Mouse (Mus musculus) forebrain, embryonic 12.5 days (tissue): ENCODE results near the gene Abcf2. TPM values are rescaled to one million over a fixed set of nuclear protein-coding genes. Genes with fewer than 3 reads are reported as not detected.
A peak's percentile ranks its signal among the peaks of the same experiment; 100 is the strongest.

Experiments used
- ATAC-seq: fragments of 200-750 bp; cut with Nextera tagmentation; 2 replicates; pipeline ENCODE4 v1.8.0; 2017; ENCODE audit warnings: moderate TSS enrichment; ENCODE audit not compliant: low FRiP score
- H3K27ac ChIP-seq: fragments of 300-500 bp; sonication (generic); 2 replicates; pipeline ENCODE4 v1.5.1; 2016; ENCODE audit warnings: mild to moderate bottlenecking
- H3K27me3 ChIP-seq: fragments of 300-500 bp; sonication (generic); 2 replicates; pipeline ENCODE4 v1.6.1; 2016; ENCODE audit warnings: mild to moderate bottlenecking
- H3K36me3 ChIP-seq: fragments of 300-500 bp; sonication (generic); replicated peaks from 2 replicates; pipeline ENCODE4 v1.6.1; 2016; ENCODE audit warnings: mild to moderate bottlenecking
- H3K4me1 ChIP-seq: fragments of 300-500 bp; sonication (generic); 2 replicates; pipeline ENCODE4 v1.6.1; 2016
- H3K4me2 ChIP-seq: fragments of 300-500 bp; sonication (generic); 2 replicates; pipeline ENCODE4 v1.6.1; 2016; ENCODE audit warnings: mild to moderate bottlenecking, moderate library complexity
- H3K4me3 ChIP-seq: fragments of 300-500 bp; sonication (generic); replicated peaks from 2 replicates; pipeline ENCODE4 v1.5.1; 2016; ENCODE audit warnings: mild to moderate bottlenecking
- H3K9ac ChIP-seq: fragments of 300-500 bp; sonication (generic); 2 replicates; pipeline ENCODE4 v1.6.1; 2016; ENCODE audit warnings: mild to moderate bottlenecking
- H3K9me3 ChIP-seq: fragments of 300-500 bp; sonication (generic); 2 replicates; pipeline ENCODE4 v1.6.1; 2016
- WGBS: fragments of 180-500 bp; shearing (Covaris S2); methylation state at CpG from one replicate; pipeline ENCODE4 v1.1.7; 2016; 5-methylcytosine and 5-hydroxymethylcytosine counted together
- polyA plus RNA-seq: library from polyadenylated mRNA; unstranded; fragments of >200 nt; fragmentation: Nextera tagmentation; extraction: Ambion mirVana; gene quantifications from 2 replicates; pipeline ENCODE4 v1.2.1, GENCODE M21; 2016

Abcf2 gene
- polyA plus RNA-seq, 1 experiment from 2014 or later = 142 TPM

DNA sequence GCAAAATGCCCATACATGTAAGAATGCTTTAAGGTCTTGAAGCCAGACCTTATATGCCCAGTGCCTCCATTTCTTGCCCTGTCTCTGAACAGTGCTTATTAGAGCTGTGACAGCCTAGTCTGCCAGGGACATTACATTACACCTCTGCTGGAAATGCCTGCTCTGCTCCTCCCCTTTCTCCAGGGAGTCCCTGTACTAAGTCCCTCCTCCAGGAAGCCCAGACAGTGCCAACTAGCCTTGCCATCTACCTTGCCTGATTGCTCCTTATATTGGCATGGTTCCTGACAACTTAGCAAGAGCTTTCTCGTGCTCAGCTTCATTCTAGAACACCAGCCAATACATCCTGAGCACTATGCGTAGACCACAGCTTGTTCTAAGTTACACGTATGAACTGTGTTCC is 41.5 kb downstream of the Abcf2 start:
- Histone ChIP-seq H3K4me1 (peaks cover 8% of the 10 kb centered on the region; the same call in 1 of the 2 replicates), H3K4me2 (no peak overlapping the region), H3K27me3 (peaks cover 40% of the 10 kb centered on the region), H3K36me3 (no peaks in the 10 kb centered on the region), H3K9ac (no peak overlapping the region), H3K9me3 (no peaks in the 10 kb centered on the region), H3K27ac (no peak overlapping the region), H3K4me3 (no peak overlapping the region)
- ATAC-seq = no peak
- WGBS = 89% methylated on average over 3 of the region's 3 CpGs

DNA sequence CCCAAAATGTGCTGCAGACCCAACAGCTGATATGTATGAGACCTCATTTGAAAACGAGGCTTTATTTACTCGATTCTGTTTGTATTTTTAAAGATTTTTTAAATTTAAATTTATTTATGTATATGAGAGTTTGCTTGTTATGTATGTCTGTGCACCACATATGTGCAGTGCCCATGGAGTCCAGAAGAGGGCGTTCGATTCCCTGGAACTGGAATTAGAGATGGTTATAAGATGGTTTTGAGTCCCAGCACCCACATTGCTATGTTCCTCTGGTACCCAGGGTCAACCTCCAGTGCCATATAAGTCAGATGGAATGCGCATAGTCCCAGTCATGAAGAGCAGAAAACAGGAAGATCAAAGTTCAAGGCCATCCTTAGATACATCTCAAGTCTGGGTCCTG is 43.0 kb downstream of the Abcf2 start:
- 61% methylated on average over 5 of the region's 5 CpGs for WGBS
- ATAC-seq = no peak
- Histone ChIP-seq H3K9ac (no peak overlapping the region), H3K27me3 (peaks cover 49% of the 10 kb centered on the region), H3K4me2 (no peak overlapping the region), H3K27ac (no peak overlapping the region), H3K4me3 (no peak overlapping the region), H3K4me1 (peaks cover 5% of the 10 kb centered on the region; the same call in 1 of the 2 replicates), H3K9me3 (no peaks in the 10 kb centered on the region), H3K36me3 (no peaks in the 10 kb centered on the region)

DNA sequence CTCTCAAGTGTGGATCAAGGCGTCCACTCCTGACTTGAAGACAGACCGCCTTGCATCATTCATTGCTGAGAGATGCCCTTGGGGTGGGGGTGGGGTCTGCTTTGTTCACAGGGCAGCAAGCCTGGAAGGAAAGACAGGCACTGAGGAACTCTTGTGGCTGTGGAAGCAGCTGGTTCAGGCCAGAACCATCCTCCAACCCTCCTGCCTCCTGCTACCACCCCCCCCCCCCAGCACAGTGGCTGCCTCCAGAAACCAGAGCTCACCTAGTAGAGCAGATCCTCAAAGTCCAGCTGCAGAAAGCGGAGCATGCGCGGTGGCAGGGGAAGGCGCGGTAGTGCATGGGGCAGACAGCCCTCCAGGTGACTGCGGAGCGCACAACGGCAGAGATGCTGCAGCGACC is 43.9 kb downstream of the Abcf2 start:
- H3K4me2 ChIP-seq = no peak overlapping the region
- ATAC-seq = no peak
- H3K4me3 ChIP-seq = no peak overlapping the region
- H3K27me3 ChIP-seq = peaks cover 58% of the 10 kb centered on the region
- H3K27ac ChIP-seq = no peak overlapping the region
- no peaks in the 10 kb centered on the region for H3K9me3 ChIP-seq
- no peaks in the 10 kb centered on the region for H3K36me3 ChIP-seq
- peaks cover 5% of the 10 kb centered on the region; the same call in 1 of the 2 replicates for H3K4me1 ChIP-seq
- no peak overlapping the region for H3K9ac ChIP-seq
- WGBS = 60% methylated on average over 11 of the region's 11 CpGs

DNA sequence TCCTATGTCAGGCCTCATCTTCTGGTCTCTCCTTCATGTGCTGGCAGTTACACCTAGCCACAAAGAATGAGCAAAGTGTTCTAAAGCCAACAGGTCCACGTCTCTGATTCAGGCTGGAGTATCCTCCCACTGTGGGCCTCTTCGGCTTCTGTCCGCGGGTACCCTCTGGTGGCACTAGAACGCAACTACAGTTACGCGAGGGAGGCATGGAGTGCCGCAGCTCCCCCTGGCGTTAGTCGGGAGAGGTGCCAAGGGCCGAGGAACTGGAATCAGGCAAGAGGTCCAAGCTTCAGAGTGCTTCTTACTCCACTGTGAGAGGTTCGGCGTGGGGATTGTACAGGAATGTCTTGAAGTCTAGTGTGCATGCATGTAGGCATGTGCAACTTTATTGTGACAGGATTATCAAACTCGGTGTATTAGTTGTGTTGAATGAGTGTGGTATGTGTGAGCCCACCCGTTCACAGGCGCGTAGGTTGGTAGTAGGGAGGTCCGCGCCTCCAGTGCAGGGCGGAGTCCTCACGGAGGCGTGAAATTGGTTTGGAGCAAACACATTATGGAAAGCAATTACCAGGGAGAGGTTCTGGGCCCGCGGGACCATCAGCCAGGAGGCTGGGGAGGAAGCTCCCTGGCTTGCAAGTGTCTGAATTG is 47.1 kb downstream of the Abcf2 start:
- Histone ChIP-seq H3K4me2 (no peak overlapping the region), H3K36me3 (no peaks in the 10 kb centered on the region), H3K4me1 (peaks cover 19% of the 10 kb centered on the region), H3K9me3 (no peaks in the 10 kb centered on the region), H3K27ac (no peak overlapping the region), H3K4me3 (no peak overlapping the region), H3K27me3 (peaks cover 91% of the 10 kb centered on the region), H3K9ac (no peak overlapping the region)
- WGBS = 20% methylated on average over 24 of the region's 24 CpGs
- peak; percentile 59 for ATAC-seq

DNA sequence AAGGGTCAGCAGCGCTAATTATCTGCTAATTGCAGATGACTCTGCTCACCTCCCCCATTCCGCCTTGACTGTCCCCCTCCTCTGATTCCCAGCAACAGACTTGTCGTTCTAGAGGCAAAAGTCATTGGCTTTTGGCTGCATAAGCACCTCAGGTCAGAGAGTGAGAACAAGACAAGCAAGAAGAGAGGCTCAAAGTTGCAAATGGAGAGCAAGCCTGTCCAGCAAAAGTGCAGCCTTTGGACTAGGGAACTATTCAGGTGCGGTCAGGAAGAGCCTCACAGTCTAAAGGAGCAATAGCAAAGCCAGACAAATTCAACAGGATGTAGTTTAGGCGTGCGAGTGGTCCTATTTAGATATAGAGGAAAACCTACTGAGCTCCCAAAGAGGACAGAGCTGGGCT is 49.5 kb downstream of the Abcf2 start:
- H3K9me3 ChIP-seq = no peaks in the 10 kb centered on the region
- no peak for ATAC-seq
- no peak overlapping the region for H3K4me2 ChIP-seq
- H3K27ac ChIP-seq = no peak overlapping the region
- peaks cover 98% of the 10 kb centered on the region for H3K27me3 ChIP-seq
- H3K4me1 ChIP-seq = peaks cover 19% of the 10 kb centered on the region
- no peaks in the 10 kb centered on the region for H3K36me3 ChIP-seq
- no peak overlapping the region for H3K9ac ChIP-seq
- WGBS = 10% methylated on average over 6 of the region's 6 CpGs
- no peak overlapping the region for H3K4me3 ChIP-seq

DNA sequence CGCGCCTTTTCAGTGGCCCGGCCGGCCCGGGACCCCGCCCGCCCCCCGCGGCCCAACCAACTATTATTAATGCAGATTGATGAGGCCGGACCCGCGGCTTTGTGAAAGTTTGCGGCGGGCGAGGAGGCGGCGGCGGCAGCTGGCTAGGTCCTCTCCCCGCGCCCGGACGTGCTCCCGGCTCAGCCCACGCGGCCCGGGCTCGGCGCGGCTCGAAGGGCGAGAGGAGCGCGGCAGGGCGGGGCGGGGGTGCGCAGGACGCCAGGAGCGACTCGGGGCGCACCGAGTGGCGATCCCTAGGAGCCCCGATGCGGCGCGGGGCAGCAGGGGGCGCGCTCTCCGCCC is 50.4 kb downstream of the Abcf2 start, which contains the start of gene Gbx1:
TSS of gene Gbx1 (minus strand) at position 314 of the 342 bp plus-strand sequence.
- peak within 1 kb of the TSS; percentile 19; the same call in 1 of the 2 replicates for H3K27ac ChIP-seq
- H3K36me3 ChIP-seq = no peaks in the 10 kb centered on the region
- WGBS = under 1% methylated on average over 37 of the region's 49 CpGs
- peak; percentile 44; the same call in 1 of the 2 replicates for ATAC-seq
- H3K4me1 ChIP-seq = peaks cover 19% of the 10 kb centered on the region
- peaks cover 97% of the 10 kb centered on the region for H3K27me3 ChIP-seq
- no peaks in the 10 kb centered on the region for H3K9me3 ChIP-seq
- H3K9ac ChIP-seq = peak within 1 kb of the TSS; percentile 56
- peak within 1 kb of the TSS; percentile 50 for H3K4me3 ChIP-seq
- peak within 1 kb of the TSS; percentile 66 for H3K4me2 ChIP-seq

DNA sequence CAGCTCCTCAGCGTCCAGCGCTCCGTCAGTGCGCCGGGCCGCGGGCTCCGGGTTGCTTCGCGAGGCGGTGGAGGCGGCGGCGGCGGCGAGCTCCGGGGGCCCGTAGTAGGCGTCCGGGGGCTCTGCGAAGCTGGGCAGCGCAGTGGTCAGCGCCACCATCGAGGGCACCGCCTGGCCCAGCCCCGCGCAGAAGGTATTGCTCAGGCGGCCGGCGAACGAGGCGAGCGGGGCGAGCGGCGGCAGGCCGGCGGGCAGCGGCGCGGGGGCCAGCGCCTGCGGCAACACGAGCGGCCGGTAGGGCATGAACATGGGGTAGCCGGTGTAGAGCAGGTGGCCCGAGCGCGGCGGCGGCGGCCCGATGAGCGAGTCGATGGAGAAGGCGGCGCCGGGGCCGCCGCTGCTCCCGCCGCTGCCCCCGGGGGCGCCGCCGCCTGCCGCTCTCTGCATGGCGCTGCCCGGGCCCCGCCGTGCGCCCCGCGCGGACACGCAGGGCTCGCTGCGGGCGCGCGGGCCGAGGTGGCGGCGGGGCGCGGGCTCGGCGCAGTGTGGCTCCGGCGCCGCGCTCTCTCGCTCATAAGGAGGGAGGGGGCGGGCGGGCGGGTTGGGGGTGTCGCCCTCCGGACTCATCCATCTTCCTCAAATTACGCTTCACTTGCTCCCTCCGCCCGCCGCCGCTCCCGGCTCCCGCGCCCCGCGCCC is 50.9 kb downstream of the Abcf2 start:
- under 1% methylated on average over 62 of the region's 109 CpGs for WGBS
- peaks cover 98% of the 10 kb centered on the region for H3K27me3 ChIP-seq
- peak overlapping the region; percentile 66 for H3K4me2 ChIP-seq
- peaks cover 19% of the 10 kb centered on the region for H3K4me1 ChIP-seq
- H3K9me3 ChIP-seq = no peaks in the 10 kb centered on the region
- H3K36me3 ChIP-seq = no peaks in the 10 kb centered on the region
- H3K27ac ChIP-seq = no peak overlapping the region
- peak; percentile 36; the same call in 1 of the 2 replicates for ATAC-seq
- H3K4me3 ChIP-seq = peak overlapping the region; percentile 50
- peak overlapping the region; percentile 56 for H3K9ac ChIP-seq

DNA sequence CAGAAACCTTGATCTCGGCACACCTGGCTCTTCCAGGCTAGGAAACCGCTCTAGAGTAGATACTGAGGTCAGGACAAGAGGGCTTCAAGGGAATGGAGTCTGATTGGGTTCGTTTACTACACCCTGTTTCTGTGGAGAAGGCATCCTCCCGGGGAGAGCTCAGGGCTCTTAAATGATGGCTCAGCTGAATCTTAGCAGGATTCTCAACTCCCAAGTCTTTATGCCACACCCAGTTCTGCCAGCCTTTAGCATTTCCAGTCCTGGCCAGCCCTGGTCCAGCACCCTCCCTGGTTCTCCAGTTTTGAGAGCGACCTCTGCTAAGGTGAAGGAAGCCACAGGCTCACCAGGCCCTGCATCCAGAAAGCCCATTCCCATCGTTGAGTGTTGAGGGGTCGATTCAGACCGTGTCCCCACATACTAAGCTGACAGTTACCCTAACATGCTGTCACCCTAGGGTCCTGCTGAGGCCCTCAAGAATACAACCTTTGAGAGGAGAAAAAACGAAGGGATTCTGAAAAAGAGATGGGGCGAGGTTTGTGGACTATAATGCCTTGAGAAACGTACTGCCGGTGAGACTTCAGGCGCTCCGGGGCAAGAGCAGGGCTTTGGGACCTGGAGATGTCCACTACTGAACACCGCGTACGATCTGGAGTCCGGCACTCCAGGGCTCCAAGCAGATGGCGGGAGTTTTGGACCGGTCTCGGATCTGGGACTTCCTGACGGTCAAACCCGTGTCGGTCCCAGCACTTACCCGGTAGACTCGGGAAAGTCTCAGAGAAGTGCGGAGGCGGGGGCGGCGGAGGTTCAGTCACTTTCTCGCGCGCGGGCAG is 51.7 kb downstream of the Abcf2 start:
- peaks cover 19% of the 10 kb centered on the region for H3K4me1 ChIP-seq
- 3% methylated on average over 34 of the region's 34 CpGs for WGBS
- H3K9ac ChIP-seq = peak overlapping the region; percentile 56; the same call in 1 of the 2 replicates
- H3K4me2 ChIP-seq = peak overlapping the region; percentile 66
- H3K27me3 ChIP-seq = peaks cover 94% of the 10 kb centered on the region
- H3K4me3 ChIP-seq = peak overlapping the region; percentile 50
- no peaks in the 10 kb centered on the region for H3K9me3 ChIP-seq
- H3K27ac ChIP-seq = no peak overlapping the region
- no peak for ATAC-seq
- H3K36me3 ChIP-seq = no peaks in the 10 kb centered on the region

DNA sequence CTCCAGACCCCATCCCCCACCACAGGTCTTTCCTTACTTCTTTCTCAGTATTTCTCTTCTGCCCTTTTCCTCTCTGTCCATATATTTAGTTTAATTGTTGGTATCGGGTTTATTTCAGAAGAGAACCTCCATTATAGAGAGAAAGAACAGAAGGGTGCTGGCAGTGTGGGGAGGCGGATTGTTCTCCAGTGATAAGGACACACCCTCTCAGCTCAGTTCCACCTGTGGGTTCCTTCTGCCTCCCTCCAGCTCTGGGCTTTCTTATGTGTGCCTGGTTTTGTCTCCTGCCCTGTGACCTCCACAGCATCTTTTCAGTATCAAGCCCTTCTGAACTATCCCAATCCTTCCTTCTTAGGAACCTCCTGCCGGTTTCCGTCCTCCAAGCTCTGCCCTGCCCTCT is 52.7 kb downstream of the Abcf2 start:
- Histone ChIP-seq H3K4me2 (no peak overlapping the region), H3K4me3 (0 out of 2 replicates have a peak overlapping the region, but pooled peaks have one; percentile 10), H3K27me3 (peaks cover 87% of the 10 kb centered on the region), H3K9ac (no peak overlapping the region), H3K4me1 (peaks cover 19% of the 10 kb centered on the region), H3K27ac (no peak overlapping the region), H3K36me3 (no peaks in the 10 kb centered on the region), H3K9me3 (no peaks in the 10 kb centered on the region)
- WGBS = 16% methylated on average over 4 of the region's 4 CpGs
- ATAC-seq = no peak

DNA sequence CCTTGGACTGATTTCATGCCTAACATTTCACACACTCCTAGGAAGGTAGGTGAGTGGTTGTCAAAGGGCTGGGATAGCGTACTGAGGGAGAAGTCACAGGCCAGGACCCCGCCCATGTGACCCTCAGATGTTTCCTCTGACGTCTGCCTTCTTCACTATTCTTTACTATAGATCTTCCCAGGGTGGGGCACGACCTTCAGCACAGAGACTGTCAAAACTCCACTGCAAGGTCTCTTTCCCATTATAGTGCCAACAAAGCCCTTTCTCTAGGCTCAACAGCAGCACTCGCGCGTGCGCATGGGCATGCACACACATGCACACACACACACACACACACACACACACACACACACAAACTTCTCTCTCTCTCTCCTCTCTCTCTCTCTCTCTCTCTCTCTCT is 53.5 kb downstream of the Abcf2 start:
- no peak for ATAC-seq
- Histone ChIP-seq H3K4me3 (no peak overlapping the region), H3K36me3 (no peaks in the 10 kb centered on the region), H3K27me3 (peaks cover 82% of the 10 kb centered on the region), H3K4me2 (no peak overlapping the region), H3K9ac (no peak overlapping the region), H3K9me3 (no peaks in the 10 kb centered on the region), H3K4me1 (peaks cover 19% of the 10 kb centered on the region), H3K27ac (no peak overlapping the region)
- 33% methylated on average over 8 of the region's 8 CpGs for WGBS

DNA sequence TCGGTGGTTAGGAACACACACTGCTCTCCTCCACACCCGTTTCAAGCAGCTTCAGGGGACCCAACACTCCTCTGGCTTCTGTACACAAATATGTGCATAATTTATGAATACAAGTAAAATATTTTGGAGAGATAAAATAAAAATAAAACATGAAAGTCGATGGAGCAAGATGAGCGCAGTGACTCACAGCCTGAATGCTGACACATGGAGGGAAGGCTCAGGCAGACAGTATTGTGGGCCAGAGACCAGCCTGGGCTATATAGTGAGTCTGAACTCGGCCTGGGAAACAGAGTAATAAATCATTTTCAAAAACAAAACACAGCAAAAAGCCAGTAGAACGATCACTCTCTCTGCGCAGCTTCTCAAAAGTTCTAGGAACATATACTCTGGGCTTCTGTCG is 55.9 kb downstream of the Abcf2 start:
- Histone ChIP-seq H3K9ac (no peak overlapping the region), H3K36me3 (no peaks in the 10 kb centered on the region), H3K4me2 (no peak overlapping the region), H3K27ac (no peak overlapping the region), H3K27me3 (peaks cover 76% of the 10 kb centered on the region), H3K4me1 (peaks cover 7% of the 10 kb centered on the region), H3K4me3 (no peak overlapping the region), H3K9me3 (no peaks in the 10 kb centered on the region)
- 66% methylated on average over 8 of the region's 8 CpGs for WGBS
- no peak for ATAC-seq
